7 mouse cellular contexts compared by ENCODE assay signal in the genomic region with DNA sequence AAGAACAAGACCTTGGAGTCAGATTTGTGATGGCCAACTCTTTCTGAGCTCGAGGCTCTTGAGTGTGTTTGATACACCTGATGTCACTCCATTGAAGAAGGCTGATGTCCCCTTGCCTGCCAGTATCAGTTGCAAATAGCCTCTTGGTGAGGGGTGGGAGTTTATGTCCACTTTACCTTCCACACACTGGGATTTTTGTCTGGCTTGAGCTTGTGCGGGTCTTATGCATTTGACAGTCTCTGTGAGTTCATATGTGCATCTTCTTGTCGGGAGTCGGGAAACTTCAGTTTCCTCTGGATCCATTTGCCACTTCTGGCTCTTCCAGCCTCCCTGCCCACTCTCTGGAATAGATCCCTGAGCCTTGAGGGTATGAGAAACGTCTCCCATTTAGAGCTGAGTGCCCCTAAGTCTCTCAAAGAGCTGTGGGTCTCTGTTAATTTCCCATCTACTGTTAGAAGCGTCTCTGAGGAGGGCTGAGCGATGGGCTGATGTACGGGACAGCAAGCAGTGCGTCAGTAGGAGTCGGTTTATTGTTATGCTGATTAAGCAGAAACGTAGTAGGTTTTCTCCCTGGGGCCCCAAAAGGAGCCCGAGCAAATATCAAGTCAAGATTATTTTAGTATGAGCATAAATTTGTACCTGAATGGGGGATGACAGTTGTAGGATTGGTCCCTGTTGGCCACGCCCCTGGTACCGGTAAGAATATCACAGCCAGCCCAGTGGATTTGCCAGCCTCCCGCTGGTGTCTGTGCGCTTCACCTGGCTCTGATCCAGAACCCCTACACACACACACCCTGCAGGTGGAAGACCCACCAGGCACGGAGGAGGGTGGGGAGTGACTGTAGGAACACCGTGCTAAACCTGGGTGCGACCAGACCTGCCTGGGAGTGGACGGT. TPM values are rescaled to one million over a fixed set of nuclear protein-coding genes. Genes with fewer than 3 reads are reported as not detected.
DNase-seq lines count a peak whose midpoint lies in the region; ATAC-seq and TF ChIP-seq lines count a peak whose summit lies in the region.

No protein-coding gene starts in this region.

- H3K27me3 ChIP-seq in lung, embryonic 14.5 days (ENCODE audit: insufficient read depth, low read length), result peaks cover 35% of the 10 kb centered on the region
- H3K27me3 ChIP-seq in embryonic facial prominence, embryonic 15.5 days, result peaks cover 18% of the 10 kb centered on the region; the same call in 1 of the 2 replicates
- no peaks in the 10 kb centered on the region for H3K27me3 ChIP-seq in intestine, postnatal 0 days (replicated peaks; ENCODE audit: control insufficient read depth, insufficient read depth, low read length)

- peak overlapping the region; percentile 36 for H3K4me3 ChIP-seq in lung, embryonic 14.5 days (ENCODE audit: low read depth, low read length)
- peak overlapping the region; percentile 43 for H3K4me3 ChIP-seq in embryonic facial prominence, embryonic 15.5 days (replicated peaks)
- peak overlapping the region; percentile 37 for H3K4me3 ChIP-seq in intestine, postnatal 0 days (ENCODE audit: low read depth, low read length)
- H3K4me3 ChIP-seq in olfactory bulb, adult 2 months (ENCODE audit: insufficient read depth, low read depth, low read length), result peak overlapping the region; percentile 31

- no peak for TF ChIP-seq POLR2A in olfactory bulb, adult 2 months (IDR thresholded peaks at IDR 0.05; ENCODE audit: insufficient read depth, low read depth, low read length)

- no peak overlapping the region for H3K27ac ChIP-seq in lung, embryonic 14.5 days (ENCODE audit: low read depth)
- H3K27ac ChIP-seq in embryonic facial prominence, embryonic 15.5 days (replicated peaks), result peak overlapping the region; percentile 40; the same call in 1 of the 2 replicates
- H3K27ac ChIP-seq in intestine, postnatal 0 days (ENCODE audit: low read depth, low read length), result peak overlapping the region; percentile 68; the same call in 1 of the 2 replicates
- H3K27ac ChIP-seq in olfactory bulb, adult 2 months (ENCODE audit: insufficient read depth, low read depth, low read length), result no peak overlapping the region

- H3K36me3 ChIP-seq in lung, embryonic 14.5 days (ENCODE audit: insufficient read depth), result no peaks in the 10 kb centered on the region
- no peaks in the 10 kb centered on the region for H3K36me3 ChIP-seq in embryonic facial prominence, embryonic 15.5 days
- H3K36me3 ChIP-seq in intestine, postnatal 0 days (ENCODE audit: control insufficient read depth, insufficient read depth), result no peaks in the 10 kb centered on the region; the same call in 1 of the 2 replicates

- H3K9ac ChIP-seq in lung, embryonic 14.5 days, result no peak overlapping the region
- no peak overlapping the region for H3K9ac ChIP-seq in embryonic facial prominence, embryonic 15.5 days
- peak overlapping the region; percentile 26; the same call in 1 of the 2 replicates for H3K9ac ChIP-seq in intestine, postnatal 0 days (ENCODE audit: low read depth, low read length)

- H3K9me3 ChIP-seq in lung, embryonic 14.5 days (ENCODE audit: low read depth, low read length), result no peaks in the 10 kb centered on the region
- H3K9me3 ChIP-seq in embryonic facial prominence, embryonic 15.5 days (replicated peaks), result no peaks in the 10 kb centered on the region
- no peaks in the 10 kb centered on the region for H3K9me3 ChIP-seq in intestine, postnatal 0 days (ENCODE audit: control insufficient read depth)

- TF ChIP-seq CTCF in lung, embryonic 14.5 days (IDR thresholded peaks at IDR 0.05; ENCODE audit: low read depth), result peak; percentile 8; the same call in 1 of the 2 replicates
- peak; percentile 8; the same call in 1 of the 2 replicates for TF ChIP-seq CTCF in intestine, postnatal 0 days (IDR thresholded peaks at IDR 0.05; ENCODE audit: low read depth)
- no peak for TF ChIP-seq CTCF in olfactory bulb, adult 2 months (IDR thresholded peaks at IDR 0.05; ENCODE audit: insufficient read depth, low read depth, low read length)

- DNase-seq in lung, embryonic 14.5 days, result peak; percentile 41
- no peak for DNase-seq in lung, postnatal 36 days
- DNase-seq in right cerebral cortex, postnatal 36 days (ENCODE audit: low spot score in 2 of 2), result no peak
- no peak for DNase-seq in adrenal gland, postnatal 25 days

- peaks cover 33% of the 10 kb centered on the region for H3K4me1 ChIP-seq in lung, embryonic 14.5 days (ENCODE audit: insufficient read depth)
- H3K4me1 ChIP-seq in embryonic facial prominence, embryonic 15.5 days, result peaks cover 54% of the 10 kb centered on the region
- peaks cover 11% of the 10 kb centered on the region; the same call in 1 of the 2 replicates for H3K4me1 ChIP-seq in intestine, postnatal 0 days (replicated peaks; ENCODE audit: control insufficient read depth, insufficient read depth, low read length)
- peaks cover 19% of the 10 kb centered on the region for H3K4me1 ChIP-seq in olfactory bulb, adult 2 months (ENCODE audit: control insufficient read depth, insufficient read depth, low read length)

- 3% methylated on average over 20 of the region's 20 CpGs for WGBS in lung, embryonic 14.5 days
- WGBS in embryonic facial prominence, embryonic 15.5 days, result 4% methylated on average over 20 of the region's 20 CpGs
- WGBS in intestine, postnatal 0 days, result 8% methylated on average over 20 of the region's 20 CpGs
- WGBS in olfactory bulb, adult 2 months, result 12% methylated on average over 20 of the region's 20 CpGs

- ATAC-seq in lung, embryonic 14.5 days (ENCODE audit: insufficient read depth), result no peak; the same call in 1 of the 2 replicates
- ATAC-seq in embryonic facial prominence, embryonic 15.5 days (ENCODE audit: insufficient number of reproducible peaks, low FRiP score, low TSS enrichment, low read depth), result no peak
- ATAC-seq in intestine, postnatal 0 days, result no peak

- peak overlapping the region; percentile 78 for H3K4me2 ChIP-seq in lung, embryonic 14.5 days
- H3K4me2 ChIP-seq in embryonic facial prominence, embryonic 15.5 days (replicated peaks), result peak overlapping the region; percentile 73
- peak overlapping the region; percentile 78 for H3K4me2 ChIP-seq in intestine, postnatal 0 days (replicated peaks; ENCODE audit: low read depth)

RNA-seq across cellular contexts. Expression of gene Arhgef19, which starts 0.6 kb away (rescaled TPM):
- 20.1 and 21.1 TPM in 2 replicates for polyA plus RNA-seq in lung, embryonic 14.5 days (2014; fragmentation: Nextera tagmentation; extraction: Ambion mirVana)
- polyA plus RNA-seq in embryonic facial prominence, embryonic 15.5 days (2015; fragmentation: Nextera tagmentation; extraction: Ambion mirVana), result 25.6 and 27.7 TPM in 2 replicates
- 4.5 and 6.3 TPM in 2 replicates for polyA plus RNA-seq in intestine, postnatal 0 days (2015; fragmentation: Nextera tagmentation; extraction: Ambion mirVana)
- polyA plus RNA-seq in olfactory bulb, adult 2 months (2012; ENCODE audit: insufficient read depth, insufficient read length, low replicate concordance, missing spikeins), result not detected in 2 replicates
- 32.6 and 44.2 TPM in 2 replicates for total RNA-seq in adrenal gland, postnatal 25 days (2021)

RNA-seq across cellular contexts. Expression of gene Rsg1, which starts 25.0 kb away (rescaled TPM):
- 5.3 and 6.3 TPM in 2 replicates for polyA plus RNA-seq in lung, embryonic 14.5 days (2014; fragmentation: Nextera tagmentation; extraction: Ambion mirVana)
- polyA plus RNA-seq in embryonic facial prominence, embryonic 15.5 days (2015; fragmentation: Nextera tagmentation; extraction: Ambion mirVana), result 6.8 and 8.1 TPM in 2 replicates
- 0.97 and 0.98 TPM in 2 replicates for polyA plus RNA-seq in intestine, postnatal 0 days (2015; fragmentation: Nextera tagmentation; extraction: Ambion mirVana)
- not detected in 2 replicates for polyA plus RNA-seq in olfactory bulb, adult 2 months (2012; ENCODE audit: insufficient read depth, insufficient read length, low replicate concordance, missing spikeins)
- 1.4 and 1.7 TPM in 2 replicates for total RNA-seq in adrenal gland, postnatal 25 days (2021)

Comparison
In these comparisons a context has a peak if more than half of its experiments do, and no peak if none do; other contexts are left out.
1. H3K27ac ChIP-seq: peak in embryonic facial prominence, embryonic 15.5 days (single experiment) and intestine, postnatal 0 days (single experiment); none in lung, embryonic 14.5 days (single experiment) and olfactory bulb, adult 2 months (single experiment).
2. Peak in every context shown above with its lines, with median percentiles within 50 percentile points of each other: H3K4me2 ChIP-seq and H3K4me3 ChIP-seq.